Mouse (Mus musculus): ENCODE data around the gene Bdnf. TPM values are rescaled to one million over a fixed set of nuclear protein-coding genes. Genes with fewer than 3 reads are reported as not detected.

Gene Bdnf
- polyA plus RNA-seq, 1 experiment: 1.5 TPM

- Histone ChIP-seq H3K36me3 (ENCODE audit: control insufficient read depth, insufficient read depth, low read length, poor library complexity, severe bottlenecking) (no peaks in the 10 kb centered on the region), H3K27ac (ENCODE audit: insufficient read depth, low read length) (no peak overlapping the region), H3K9me3 (replicated peaks; ENCODE audit: control insufficient read depth, insufficient read depth, low read length, poor library complexity, severe bottlenecking) (no peaks in the 10 kb centered on the region), H3K9ac (ENCODE audit: low read depth, poor library complexity, severe bottlenecking) (peak overlapping the region; percentile 86), H3K4me3 (ENCODE audit: low read depth, low read length) (peak overlapping the region; percentile 79), H3K4me1 (ENCODE audit: control insufficient read depth, insufficient read depth, low read length) (no peaks in the 10 kb centered on the region), H3K27me3 (ENCODE audit: control insufficient read depth, insufficient read depth, low read length, poor library complexity, severe bottlenecking) (peaks cover 10% of the 10 kb centered on the region)
- TF ChIP-seq EP300 (IDR thresholded peaks at IDR 0.05; ENCODE audit: insufficient read depth, low read depth, low read length) (no peak), CTCF (IDR thresholded peaks at IDR 0.05; ENCODE audit: low read depth, low read length) (no peak), POLR2A (IDR thresholded peaks at IDR 0.05; ENCODE audit: insufficient read depth, low read length) (no peak)
These were observed 2.1 kb downstream of the Bdnf start for GRCm38 (mm10) chr2:109676618-109676974.

GRCm38 (mm10) chr2:109677221-109678089 is 3.0 kb downstream of the Bdnf start:
- H3K4me1 ChIP-seq (ENCODE audit: control insufficient read depth, insufficient read depth, low read length): no peaks in the 10 kb centered on the region
- H3K27ac ChIP-seq (ENCODE audit: insufficient read depth, low read length): peak overlapping the region; percentile 95
- H3K27me3 ChIP-seq (ENCODE audit: control insufficient read depth, insufficient read depth, low read length, poor library complexity, severe bottlenecking): peaks cover 10% of the 10 kb centered on the region

GRCm38 (mm10) chr2:109678090-109678409 is 3.5 kb downstream of the Bdnf start:
- H3K4me3 ChIP-seq (ENCODE audit: low read depth, low read length): peak overlapping the region; percentile 83
- H3K27me3 ChIP-seq (ENCODE audit: control insufficient read depth, insufficient read depth, low read length, poor library complexity, severe bottlenecking): peaks cover 9% of the 10 kb centered on the region
- H3K4me1 ChIP-seq (ENCODE audit: control insufficient read depth, insufficient read depth, low read length): no peaks in the 10 kb centered on the region
- H3K36me3 ChIP-seq (ENCODE audit: control insufficient read depth, insufficient read depth, low read length, poor library complexity, severe bottlenecking): no peaks in the 10 kb centered on the region
- H3K9me3 ChIP-seq (replicated peaks; ENCODE audit: control insufficient read depth, insufficient read depth, low read length, poor library complexity, severe bottlenecking): no peaks in the 10 kb centered on the region
- peak overlapping the region; percentile 95 for H3K27ac ChIP-seq (ENCODE audit: insufficient read depth, low read length)
- TF ChIP-seq CTCF (IDR thresholded peaks at IDR 0.05; ENCODE audit: low read depth, low read length) (no peak), POLR2A (IDR thresholded peaks at IDR 0.05; ENCODE audit: insufficient read depth, low read length) (peak; percentile 26), EP300 (IDR thresholded peaks at IDR 0.05; ENCODE audit: insufficient read depth, low read depth, low read length) (peak; percentile 90; the same call in 1 of the 2 replicates)
- H3K9ac ChIP-seq (ENCODE audit: low read depth, poor library complexity, severe bottlenecking): peak overlapping the region; percentile 86

More at GRCm38 (mm10) chr2:109677221-109678089, 3.0 kb downstream of the Bdnf start:
- Histone ChIP-seq H3K9ac (ENCODE audit: low read depth, poor library complexity, severe bottlenecking) (peak overlapping the region; percentile 86), H3K4me3 (ENCODE audit: low read depth, low read length) (peak overlapping the region; percentile 60), H3K36me3 (ENCODE audit: control insufficient read depth, insufficient read depth, low read length, poor library complexity, severe bottlenecking) (no peaks in the 10 kb centered on the region), H3K9me3 (replicated peaks; ENCODE audit: control insufficient read depth, insufficient read depth, low read length, poor library complexity, severe bottlenecking) (no peaks in the 10 kb centered on the region)
- TF ChIP-seq CTCF (IDR thresholded peaks at IDR 0.05; ENCODE audit: low read depth, low read length): no peak
- peak; percentile 58 for TF ChIP-seq POLR2A (IDR thresholded peaks at IDR 0.05; ENCODE audit: insufficient read depth, low read length)
- TF ChIP-seq EP300 (IDR thresholded peaks at IDR 0.05; ENCODE audit: insufficient read depth, low read depth, low read length): peak; percentile 71; the same call in 1 of the 2 replicates

GRCm38 (mm10) chr2:109678454-109678853 is 4.0 kb downstream of the Bdnf start:
- H3K4me3 ChIP-seq (ENCODE audit: low read depth, low read length): peak overlapping the region; percentile 83
- TF ChIP-seq EP300 (IDR thresholded peaks at IDR 0.05; ENCODE audit: insufficient read depth, low read depth, low read length) (no peak), POLR2A (IDR thresholded peaks at IDR 0.05; ENCODE audit: insufficient read depth, low read length) (no peak), CTCF (IDR thresholded peaks at IDR 0.05; ENCODE audit: low read depth, low read length) (no peak)
- H3K27ac ChIP-seq (ENCODE audit: insufficient read depth, low read length): peak overlapping the region; percentile 94
- no peaks in the 10 kb centered on the region for H3K4me1 ChIP-seq (ENCODE audit: control insufficient read depth, insufficient read depth, low read length)
- peaks cover 9% of the 10 kb centered on the region for H3K27me3 ChIP-seq (ENCODE audit: control insufficient read depth, insufficient read depth, low read length, poor library complexity, severe bottlenecking)
- no peaks in the 10 kb centered on the region for H3K36me3 ChIP-seq (ENCODE audit: control insufficient read depth, insufficient read depth, low read length, poor library complexity, severe bottlenecking)
- no peaks in the 10 kb centered on the region for H3K9me3 ChIP-seq (replicated peaks; ENCODE audit: control insufficient read depth, insufficient read depth, low read length, poor library complexity, severe bottlenecking)
- peak overlapping the region; percentile 86 for H3K9ac ChIP-seq (ENCODE audit: low read depth, poor library complexity, severe bottlenecking)

GRCm38 (mm10) chr2:109679446-109679845 is 4.9 kb downstream of the Bdnf start:
- Histone ChIP-seq H3K4me3 (ENCODE audit: low read depth, low read length) (no peak overlapping the region), H3K4me1 (ENCODE audit: control insufficient read depth, insufficient read depth, low read length) (no peaks in the 10 kb centered on the region), H3K27ac (ENCODE audit: insufficient read depth, low read length) (no peak overlapping the region), H3K9me3 (replicated peaks; ENCODE audit: control insufficient read depth, insufficient read depth, low read length, poor library complexity, severe bottlenecking) (no peaks in the 10 kb centered on the region), H3K36me3 (ENCODE audit: control insufficient read depth, insufficient read depth, low read length, poor library complexity, severe bottlenecking) (no peaks in the 10 kb centered on the region), H3K27me3 (ENCODE audit: control insufficient read depth, insufficient read depth, low read length, poor library complexity, severe bottlenecking) (peaks cover 9% of the 10 kb centered on the region), H3K9ac (ENCODE audit: low read depth, poor library complexity, severe bottlenecking) (0 out of 2 replicates have a peak overlapping the region, but pooled peaks have one; percentile 86)
- TF ChIP-seq CTCF (IDR thresholded peaks at IDR 0.05; ENCODE audit: low read depth, low read length): no peak
- no peak for TF ChIP-seq POLR2A (IDR thresholded peaks at IDR 0.05; ENCODE audit: insufficient read depth, low read length)
- TF ChIP-seq EP300 (IDR thresholded peaks at IDR 0.05; ENCODE audit: insufficient read depth, low read depth, low read length): no peak

GRCm38 (mm10) chr2:109681071-109681470 is 6.6 kb downstream of the Bdnf start:
- H3K9ac ChIP-seq (ENCODE audit: low read depth, poor library complexity, severe bottlenecking): no peak overlapping the region
- H3K4me3 ChIP-seq (ENCODE audit: low read depth, low read length): no peak overlapping the region
- H3K27me3 ChIP-seq (ENCODE audit: control insufficient read depth, insufficient read depth, low read length, poor library complexity, severe bottlenecking): no peaks in the 10 kb centered on the region; the same call in 1 of the 2 replicates
- no peaks in the 10 kb centered on the region for H3K36me3 ChIP-seq (ENCODE audit: control insufficient read depth, insufficient read depth, low read length, poor library complexity, severe bottlenecking)
- no peaks in the 10 kb centered on the region for H3K4me1 ChIP-seq (ENCODE audit: control insufficient read depth, insufficient read depth, low read length)
- no peak overlapping the region for H3K27ac ChIP-seq (ENCODE audit: insufficient read depth, low read length)
- TF ChIP-seq CTCF (IDR thresholded peaks at IDR 0.05; ENCODE audit: low read depth, low read length): no peak
- no peak for TF ChIP-seq POLR2A (IDR thresholded peaks at IDR 0.05; ENCODE audit: insufficient read depth, low read length)
- TF ChIP-seq EP300 (IDR thresholded peaks at IDR 0.05; ENCODE audit: insufficient read depth, low read depth, low read length): no peak
- no peaks in the 10 kb centered on the region for H3K9me3 ChIP-seq (replicated peaks; ENCODE audit: control insufficient read depth, insufficient read depth, low read length, poor library complexity, severe bottlenecking)
